Mouse (Mus musculus) T-helper 17 cell (primary cell): ENCODE data around the gene 1700123O20Rik.

Source experiments
- in situ Hi-C, 2 experiments: fragments of 300-600 bp; cut with MboI, MseI; formaldehyde crosslinking; loops; 1 replicate in 1 of 2; 2 replicates in 1 of 2; pipeline ENCODE4 v1.15.1; 2025; ENCODE audit warnings: high pct_unique_total_duplicates in 2 of 2

Gene 1700123O20Rik

DNA sequence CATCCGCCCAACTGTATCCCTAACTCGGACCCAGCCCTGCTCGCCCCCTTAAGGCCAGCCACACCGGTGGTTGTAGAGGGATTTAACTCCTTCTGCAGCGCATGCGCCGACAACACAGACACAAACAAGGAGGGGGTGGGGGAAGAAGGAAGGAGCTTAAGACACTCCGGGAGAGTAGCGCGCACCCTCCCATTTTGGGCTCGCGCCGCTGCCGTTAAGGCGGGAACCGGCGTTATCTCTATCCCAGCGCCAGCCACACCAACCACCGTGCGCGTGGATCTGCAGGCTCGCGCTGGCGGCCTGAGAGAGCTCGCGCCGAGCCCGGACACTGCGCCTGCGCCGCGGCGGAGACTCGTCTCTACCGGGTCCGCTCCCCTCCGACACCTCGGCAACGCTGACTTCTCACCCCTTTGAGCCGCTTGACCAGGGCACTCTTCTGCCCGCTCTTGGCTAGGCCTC is at the start of gene 1700123O20Rik:
1700123O20Rik (plus strand) TSS at position 154 of the 459 bp plus-strand sequence.
- in situ Hi-C loops, result no loop called here

DNA sequence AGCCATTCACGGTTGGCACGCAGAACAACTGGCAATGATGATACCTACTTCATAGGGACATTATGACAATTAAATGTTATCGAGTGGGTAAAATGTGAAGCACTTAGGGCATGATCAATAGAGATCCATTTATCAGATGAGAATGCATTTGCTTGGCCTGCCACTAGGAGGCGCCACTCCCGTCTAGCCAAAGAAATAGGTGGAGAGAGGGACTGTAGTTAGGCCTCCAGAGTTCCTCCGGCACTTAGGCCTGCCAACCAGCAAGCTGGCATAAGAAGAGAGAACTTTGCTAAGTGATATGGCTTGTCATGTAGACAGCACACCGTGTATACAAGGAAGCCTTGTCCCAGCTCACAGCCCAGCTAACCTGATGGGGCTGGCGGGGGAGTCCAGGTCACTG is 49.1 kb upstream of the 1700123O20Rik start:
- in situ Hi-C loops, result loop anchor here in 1 of 2 experiments (5.0 kb wide), 1 partner anchor 65 kb away; no protein-coding TSS in a partner anchor

DNA sequence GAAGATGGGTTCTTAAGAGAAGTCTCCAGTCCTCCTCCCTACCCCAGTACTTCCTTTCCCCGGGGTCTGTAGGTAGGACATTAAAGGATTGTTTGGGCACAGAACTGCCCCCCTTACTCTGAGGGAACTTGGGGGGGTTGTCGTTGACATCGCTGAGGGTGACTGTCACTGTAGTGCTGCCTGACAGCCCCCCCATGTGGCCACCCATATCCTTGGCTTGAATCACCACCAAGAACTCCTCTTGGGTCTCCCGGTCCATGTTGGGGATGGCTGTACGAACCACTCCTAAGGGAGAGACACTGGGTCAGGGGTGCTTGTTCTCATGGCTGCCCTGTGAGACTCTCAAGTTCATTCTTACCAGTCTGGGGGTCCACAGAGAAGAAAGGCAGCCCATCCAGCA is 47.8 kb upstream of the 1700123O20Rik start:
- in situ Hi-C loops, result loop anchor here in 1 of 2 experiments (5.0 kb wide), 1 partner anchor 66 kb away; no protein-coding TSS in a partner anchor

DNA sequence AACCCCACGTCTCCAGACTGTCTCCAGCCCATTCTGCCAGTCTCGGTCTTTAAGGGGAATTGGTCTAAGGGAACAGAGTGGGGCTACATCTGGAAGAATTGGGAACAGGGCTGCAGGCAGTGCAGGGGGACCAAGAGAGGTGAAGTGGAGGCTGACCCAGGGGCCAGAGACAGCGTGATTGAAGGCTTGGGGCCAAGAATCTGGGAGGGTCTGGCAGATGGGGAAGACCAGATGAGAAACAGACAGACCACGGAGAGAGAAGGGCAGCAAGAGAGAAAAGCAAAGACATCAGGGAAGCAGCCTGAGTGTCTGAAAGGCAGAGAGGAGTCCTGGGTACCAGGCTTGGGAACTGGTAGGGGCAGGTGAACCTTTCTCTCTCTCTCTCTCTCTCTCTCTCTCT is 45.9 kb upstream of the 1700123O20Rik start:
- in situ Hi-C loops, result loop anchor here in 1 of 2 experiments (5.0 kb wide), 1 partner anchor 68 kb away; no protein-coding TSS in a partner anchor

DNA sequence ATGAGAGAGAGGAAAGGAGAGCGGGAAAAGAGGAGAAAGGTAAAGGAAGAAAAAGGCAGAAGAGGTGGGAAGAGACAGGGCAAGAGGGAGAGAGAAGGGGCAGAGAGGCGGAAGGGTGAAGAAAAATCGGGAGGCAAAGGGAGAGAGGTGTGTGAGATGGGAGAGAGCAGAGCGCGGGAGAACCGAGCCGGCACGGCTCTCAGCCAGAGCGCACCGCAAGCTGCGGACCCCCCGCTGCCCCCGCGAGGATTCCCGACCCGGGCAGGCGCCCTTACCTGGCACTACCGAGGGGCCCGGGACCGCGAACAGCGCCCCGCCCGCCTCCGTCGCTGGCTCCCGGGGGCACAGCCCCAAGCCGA is 45.1 kb upstream of the 1700123O20Rik start, which contains the start of gene Gm17606:
Gm17606 (plus strand) TSS at position 7 of the 359 bp plus-strand sequence.
- in situ Hi-C loops, result loop anchor here in 1 of 2 experiments (5.0 kb wide), 1 partner anchor 69 kb away; no protein-coding TSS in a partner anchor

DNA sequence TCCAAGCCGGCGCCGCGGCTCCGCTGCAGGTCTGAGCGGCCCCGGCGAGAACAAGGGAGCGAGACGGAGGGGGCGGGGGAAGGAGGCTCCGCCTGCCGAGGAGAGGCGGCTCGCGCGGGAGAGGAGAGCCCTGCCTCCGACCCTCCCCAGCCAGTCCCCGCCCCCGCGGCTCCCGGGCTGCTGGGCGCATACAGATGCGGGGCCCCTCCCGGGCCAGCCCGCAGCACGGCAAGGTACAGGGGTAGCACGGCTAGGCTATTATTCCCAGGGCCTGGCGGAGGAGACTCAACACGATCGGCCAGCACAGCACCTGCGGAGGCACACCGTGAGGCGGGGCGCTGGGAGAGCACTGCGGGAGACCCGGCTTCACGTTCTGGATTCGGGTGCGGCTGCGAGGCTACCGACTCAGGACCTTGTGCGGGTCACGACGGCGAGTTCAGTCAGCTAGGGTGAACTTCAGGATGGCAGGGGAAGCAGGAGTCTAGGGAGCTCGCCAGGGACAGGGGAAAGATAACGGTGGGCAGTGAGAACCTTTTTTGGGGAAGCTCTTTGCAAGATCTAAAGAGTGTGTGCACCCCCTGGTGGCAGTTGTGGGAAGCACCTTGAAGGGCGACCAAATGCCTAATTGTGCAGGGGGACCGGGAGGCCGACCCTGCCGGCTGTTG is 44.6 kb upstream of the 1700123O20Rik start, which contains the start of gene Cdh24:
Cdh24 (minus strand) TSS at position 60 of the 665 bp plus-strand sequence.
- in situ Hi-C loops, result loop anchor here in 1 of 2 experiments (5.0 kb wide), 1 partner anchor 69 kb away; no protein-coding TSS in a partner anchor

DNA sequence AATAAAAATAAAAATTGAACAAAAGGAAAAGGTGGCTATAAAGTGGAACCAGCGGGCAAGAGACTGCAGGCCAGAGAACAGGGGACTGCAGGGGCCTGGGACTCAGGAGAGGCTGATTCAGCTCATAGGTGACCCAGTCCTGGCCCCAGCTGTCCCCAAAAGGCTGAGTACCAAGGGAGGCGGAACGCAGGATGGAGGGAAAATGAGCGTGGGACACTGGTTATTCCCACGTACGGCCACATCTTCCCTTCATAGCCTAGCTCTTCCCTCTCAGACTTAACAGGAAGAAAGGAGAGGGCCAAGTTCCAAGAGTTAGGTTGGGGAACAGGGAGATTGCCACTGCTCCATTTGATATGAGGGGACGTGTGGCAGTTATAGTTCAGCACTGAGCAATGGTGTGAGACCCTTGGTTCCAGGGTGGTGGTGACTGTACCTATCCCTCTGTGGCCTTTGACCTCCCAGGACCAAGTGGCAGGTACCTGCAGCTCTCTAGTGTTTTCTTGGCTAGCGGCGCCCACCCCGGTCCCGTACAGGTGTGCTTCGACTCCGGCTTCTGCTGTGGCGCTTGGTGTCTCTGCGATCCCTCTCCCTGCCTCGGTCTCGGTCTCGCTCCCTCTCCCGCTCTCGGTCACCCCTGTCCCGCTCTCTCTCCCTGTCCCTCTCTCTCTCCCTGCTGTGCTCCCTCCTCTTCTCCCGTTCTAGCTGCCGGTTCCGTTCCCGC is 43.6 kb upstream of the 1700123O20Rik start:
- in situ Hi-C loops, result loop anchor here in 1 of 2 experiments (5.0 kb wide), 1 partner anchor 70 kb away; no protein-coding TSS in a partner anchor

DNA sequence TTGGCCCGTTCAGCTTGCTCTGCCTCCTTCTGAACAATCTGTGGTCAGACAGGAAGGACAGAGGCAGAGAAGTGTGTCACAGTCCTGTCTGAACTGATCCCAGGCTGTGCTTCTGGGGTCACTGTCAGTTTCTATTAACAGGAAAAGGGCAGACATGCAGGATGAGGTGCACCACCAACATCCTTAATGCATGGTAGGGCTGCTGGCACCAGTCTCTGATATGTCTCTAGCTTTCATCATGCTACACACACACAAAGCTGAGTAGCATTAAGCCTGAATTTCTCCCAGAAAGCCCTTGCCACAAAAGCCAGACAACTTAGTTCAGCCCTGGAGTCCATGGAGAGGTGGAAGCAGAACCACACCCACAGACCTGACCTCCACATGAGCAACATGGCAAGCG is 43.0 kb upstream of the 1700123O20Rik start:
- in situ Hi-C loops, result loop anchor here in 1 of 2 experiments (5.0 kb wide), 1 partner anchor 71 kb away; no protein-coding TSS in a partner anchor

DNA sequence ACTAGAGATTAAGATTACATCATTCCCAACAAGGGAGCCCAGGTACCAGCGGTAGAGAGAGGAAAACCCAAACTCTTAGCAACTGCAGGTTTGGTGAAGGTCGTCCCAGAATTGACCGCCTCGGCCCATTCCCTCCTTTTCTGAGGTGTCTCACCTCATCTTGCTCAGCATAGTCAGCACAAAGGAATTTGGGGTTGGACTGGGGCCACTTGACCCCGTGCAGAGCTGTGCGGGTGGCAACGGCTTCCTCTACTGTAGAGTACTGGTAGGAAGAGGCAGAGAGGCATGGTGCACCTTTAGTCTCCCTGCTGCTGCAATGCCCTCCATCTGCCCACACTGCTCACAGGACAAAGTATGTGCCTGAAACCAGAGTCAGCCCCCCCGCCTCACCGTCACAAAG is 41.7 kb upstream of the 1700123O20Rik start:
- in situ Hi-C loops, result loop anchor here in 1 of 2 experiments (5.0 kb wide), 1 partner anchor 72 kb away; no protein-coding TSS in a partner anchor

DNA sequence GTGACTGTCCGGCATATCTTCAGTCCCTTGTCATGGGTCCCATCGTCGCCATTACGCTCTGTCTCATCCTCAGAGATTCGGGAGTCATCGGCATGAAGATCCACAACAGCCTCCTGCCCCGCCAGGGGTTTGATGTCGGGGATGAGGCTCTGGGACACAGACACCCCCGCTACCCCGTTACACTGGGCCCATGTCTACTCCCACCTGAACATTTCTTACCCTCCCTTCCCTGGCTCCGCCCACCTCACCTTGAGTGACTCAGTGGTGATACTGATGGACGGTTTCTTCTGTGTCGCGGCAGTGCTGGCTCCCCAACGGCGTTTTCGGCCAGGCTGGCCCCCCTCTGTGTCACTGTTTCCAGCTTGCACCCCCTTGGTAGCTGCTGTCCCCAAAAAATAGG is 39.6 kb upstream of the 1700123O20Rik start:
- in situ Hi-C loops, result loop anchor here in 1 of 2 experiments (5.0 kb wide), 1 partner anchor 36 kb away; no protein-coding TSS in a partner anchor

DNA sequence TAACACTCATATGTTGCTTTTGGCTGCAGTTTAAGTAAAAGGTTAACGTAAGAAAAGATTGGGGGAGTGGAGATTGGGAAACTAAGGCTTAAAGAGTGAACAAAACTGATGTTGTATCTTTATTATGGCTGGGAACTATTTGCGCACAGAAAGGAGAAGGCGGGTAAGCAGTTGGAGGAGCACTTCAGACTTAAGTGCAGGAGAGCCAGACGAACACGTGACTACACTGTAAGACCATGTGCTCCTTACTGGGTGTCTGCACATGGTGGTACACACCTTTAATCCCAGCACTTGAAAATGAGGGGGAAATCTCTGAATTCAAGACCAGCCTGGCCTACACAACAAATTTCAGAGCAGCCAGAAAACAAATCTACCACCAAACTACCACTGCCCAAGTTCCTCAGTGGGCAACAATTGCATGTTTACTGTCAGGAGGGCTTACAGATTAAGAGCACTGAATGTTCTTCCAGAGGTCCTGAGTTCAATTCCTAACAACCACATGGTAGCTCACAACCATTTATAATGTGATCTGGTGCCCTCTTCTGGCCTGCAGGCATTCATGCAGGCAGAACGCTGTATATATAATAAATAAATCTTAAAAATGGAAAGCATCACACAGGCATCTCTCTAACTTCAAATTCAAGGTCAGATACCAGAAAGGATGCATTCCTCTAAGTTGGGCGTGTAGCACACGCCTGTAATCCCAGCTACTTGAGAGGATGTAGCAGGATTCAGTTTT is 38.9 kb upstream of the 1700123O20Rik start:
- in situ Hi-C loops, result loop anchor here in 1 of 2 experiments (5.0 kb wide), 1 partner anchor 35 kb away; no protein-coding TSS in a partner anchor

DNA sequence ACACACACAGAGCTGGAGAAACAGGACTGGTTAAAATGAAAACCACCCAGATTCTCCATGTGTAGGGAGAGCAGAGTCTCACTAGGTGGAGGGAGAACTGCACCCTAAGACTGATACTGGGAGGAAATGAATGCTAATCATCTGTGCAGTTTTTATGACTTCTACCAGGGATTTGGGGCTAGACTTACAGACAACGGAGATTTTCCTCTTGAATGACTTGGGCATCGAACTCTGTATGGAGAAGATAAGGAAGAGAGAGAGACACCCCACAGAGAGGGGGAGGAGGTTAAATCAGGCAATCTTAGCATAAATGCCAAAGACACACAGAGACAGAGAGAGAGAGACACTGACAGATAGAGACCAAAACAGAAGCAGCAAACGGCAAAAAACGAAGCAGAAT is 38.1 kb upstream of the 1700123O20Rik start:
- in situ Hi-C loops, result loop anchor here in 1 of 2 experiments (5.0 kb wide), 1 partner anchor 34 kb away; no protein-coding TSS in a partner anchor

DNA sequence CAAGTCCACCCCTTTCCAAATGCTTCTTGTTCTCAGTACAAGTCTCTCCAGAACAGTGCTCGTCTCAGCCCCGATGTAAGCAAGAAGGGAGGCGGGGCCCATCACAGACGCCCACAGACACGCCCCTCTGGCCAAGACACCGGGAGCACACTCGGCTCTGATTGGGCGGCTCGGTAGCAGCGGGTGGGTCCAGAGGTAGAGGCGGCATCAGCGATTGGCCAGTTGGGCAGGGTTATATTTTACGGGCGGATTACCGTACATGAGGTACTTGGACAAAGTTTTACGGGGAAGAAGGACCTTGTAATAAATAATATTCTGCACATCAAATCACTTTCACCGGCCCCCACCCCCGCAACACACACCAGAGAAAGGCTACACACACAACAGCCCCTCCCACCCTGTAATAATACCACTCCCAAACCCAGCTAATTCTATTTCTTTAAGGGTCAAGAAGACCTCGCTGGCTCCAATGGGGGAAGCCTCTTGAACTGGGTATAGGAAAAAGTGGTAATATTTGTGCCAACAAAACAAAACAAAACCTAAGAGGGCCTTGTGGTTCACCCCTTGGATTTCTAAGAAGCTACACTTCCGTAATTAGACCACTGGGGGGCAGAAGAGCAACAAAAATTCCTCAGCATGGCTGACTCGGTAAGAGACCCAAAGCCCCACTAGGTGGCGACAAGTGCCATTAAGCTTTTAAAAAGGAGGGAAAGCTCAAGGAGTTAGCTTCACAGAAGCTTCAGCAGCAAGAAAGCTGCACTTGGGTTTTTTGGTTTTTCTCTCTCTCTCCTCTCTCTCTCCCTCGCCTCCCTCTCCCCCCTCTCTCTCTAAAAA is 35.2 kb upstream of the 1700123O20Rik start:
- in situ Hi-C loops, result no loop called here

DNA sequence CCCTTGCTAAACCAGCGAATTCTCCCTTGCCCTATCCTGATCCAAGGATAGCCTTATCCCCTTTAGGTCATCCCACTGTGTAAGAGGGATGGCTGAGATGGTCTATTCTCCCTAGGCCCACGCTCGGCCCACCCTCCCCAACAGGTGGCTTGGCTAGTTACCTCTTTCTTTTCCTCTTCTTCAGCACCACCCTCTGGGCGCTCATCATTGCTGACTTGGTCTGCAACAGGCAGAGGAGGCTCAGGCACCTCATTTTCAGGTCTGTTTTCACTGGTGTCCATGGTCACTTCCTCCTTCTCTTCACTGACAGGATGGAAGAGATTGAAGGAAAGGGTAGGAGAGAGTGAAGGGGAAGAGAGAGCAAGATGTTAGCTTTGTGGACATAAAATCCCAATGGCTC is 34.5 kb upstream of the 1700123O20Rik start:
- in situ Hi-C loops, result no loop called here

DNA sequence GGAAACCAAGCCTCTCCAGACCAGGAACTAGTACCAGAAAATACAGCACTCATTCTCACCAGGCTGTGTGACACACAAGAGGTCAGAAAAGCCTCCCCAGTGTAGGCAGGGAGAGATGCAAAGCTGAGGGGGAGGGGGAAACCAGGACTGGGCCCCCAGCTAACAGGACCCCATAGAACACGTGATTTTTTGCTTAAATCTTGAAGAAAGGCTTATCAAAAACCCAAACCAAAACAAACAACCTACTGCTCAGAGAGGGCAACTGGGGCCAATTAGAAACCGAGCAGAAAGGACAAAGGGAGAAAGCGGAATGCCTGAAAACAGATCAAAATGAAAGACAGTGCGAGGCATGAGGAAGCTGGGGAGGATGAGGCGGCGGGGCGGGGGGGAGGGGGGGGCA is 33.2 kb upstream of the 1700123O20Rik start:
- in situ Hi-C loops, result no loop called here

DNA sequence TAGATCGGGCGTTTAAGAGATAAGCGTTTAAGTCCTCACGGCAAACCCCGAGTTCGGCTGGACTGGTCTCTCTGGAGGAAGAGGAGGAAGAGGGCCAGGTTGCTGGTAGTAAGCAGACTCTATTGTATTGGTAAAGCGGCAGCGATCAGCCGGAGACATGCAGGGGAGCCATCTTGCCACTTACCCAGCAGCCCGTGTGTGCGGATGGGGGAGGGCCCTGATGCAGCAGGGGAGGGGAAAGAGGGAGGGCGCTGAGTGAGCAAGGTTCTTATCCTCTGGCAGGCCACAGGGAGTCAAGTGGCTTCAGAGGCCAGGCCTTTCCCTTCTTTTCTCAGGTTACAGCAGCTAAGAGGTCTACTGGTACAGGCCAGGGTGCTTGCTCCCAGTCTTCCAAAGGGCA is 32.5 kb upstream of the 1700123O20Rik start:
- in situ Hi-C loops, result no loop called here

DNA sequence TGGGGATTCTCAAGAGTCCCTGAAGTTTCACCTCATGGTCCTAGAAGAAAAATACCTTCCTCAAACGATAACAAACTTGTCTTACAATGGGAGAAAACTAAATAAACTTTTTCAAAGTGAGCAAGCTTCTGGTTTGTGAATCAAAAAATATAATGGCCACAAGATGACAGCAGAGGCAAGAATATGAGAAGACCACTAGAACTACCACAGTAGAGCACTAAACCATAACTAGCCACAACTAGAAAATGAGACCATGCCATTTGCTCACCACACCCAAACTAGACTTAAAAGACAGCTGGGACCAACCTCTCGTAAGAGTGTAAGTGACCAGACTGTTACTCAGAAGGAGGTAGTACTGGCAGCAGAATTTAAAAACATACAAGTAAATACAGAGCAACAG is 26.0 kb upstream of the 1700123O20Rik start:
- in situ Hi-C loops, result no loop called here

DNA sequence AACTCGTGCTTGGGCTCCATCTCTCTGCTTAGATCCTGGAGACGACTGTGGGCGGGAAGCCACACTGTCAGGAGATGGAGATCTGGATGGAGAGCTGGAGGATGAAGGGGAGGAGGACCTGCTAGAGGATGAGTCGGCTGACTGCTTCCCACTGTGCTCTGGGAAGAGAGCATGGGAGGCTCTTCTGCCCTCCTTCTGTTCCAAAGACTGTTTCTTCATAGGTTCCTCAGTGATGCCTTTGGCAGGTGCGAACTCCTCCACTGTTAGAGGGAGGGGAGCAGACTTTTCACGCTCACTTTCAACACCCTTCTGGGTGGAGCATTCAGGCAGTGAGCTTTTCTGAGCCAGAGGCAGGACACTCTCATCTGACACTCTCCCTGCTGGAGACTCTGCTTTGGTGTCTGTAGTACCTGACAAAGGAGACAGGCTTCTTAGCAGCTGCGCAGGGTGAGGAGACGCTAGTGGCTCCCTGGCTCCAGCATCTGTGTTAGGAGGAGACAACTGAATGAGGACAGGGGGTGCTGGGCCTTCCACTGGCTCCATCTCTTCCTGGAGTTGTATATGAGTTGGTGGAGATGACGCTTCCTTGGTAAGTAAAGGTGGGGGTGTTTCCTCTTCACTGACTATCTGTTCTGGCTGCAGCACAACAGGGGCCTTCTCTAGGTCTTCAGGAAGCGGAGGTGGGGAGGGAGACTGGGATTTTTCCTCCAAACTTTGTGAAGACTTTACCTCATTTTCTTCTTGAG is 21.4 kb upstream of the 1700123O20Rik start:
- in situ Hi-C loops, result no loop called here

DNA sequence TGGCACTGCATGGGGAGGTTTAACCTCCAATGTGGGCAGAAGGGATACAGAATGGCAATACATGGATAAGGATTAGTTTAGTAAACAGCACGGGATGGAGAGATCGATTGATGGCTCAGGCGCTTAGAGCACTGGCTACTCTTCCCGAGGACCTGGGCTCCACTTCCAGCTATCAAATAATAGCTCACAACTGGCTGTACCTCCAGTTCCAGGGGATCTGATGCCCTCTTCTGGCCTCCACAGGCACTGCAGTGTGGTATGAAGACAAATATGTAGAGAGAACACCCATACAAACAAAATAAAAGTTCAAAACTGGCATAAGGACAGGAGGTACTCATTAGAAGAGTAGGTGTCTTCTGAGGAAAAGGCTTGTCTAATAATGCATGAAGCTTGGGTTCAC is 16.6 kb upstream of the 1700123O20Rik start:
- in situ Hi-C loops, result no loop called here

DNA sequence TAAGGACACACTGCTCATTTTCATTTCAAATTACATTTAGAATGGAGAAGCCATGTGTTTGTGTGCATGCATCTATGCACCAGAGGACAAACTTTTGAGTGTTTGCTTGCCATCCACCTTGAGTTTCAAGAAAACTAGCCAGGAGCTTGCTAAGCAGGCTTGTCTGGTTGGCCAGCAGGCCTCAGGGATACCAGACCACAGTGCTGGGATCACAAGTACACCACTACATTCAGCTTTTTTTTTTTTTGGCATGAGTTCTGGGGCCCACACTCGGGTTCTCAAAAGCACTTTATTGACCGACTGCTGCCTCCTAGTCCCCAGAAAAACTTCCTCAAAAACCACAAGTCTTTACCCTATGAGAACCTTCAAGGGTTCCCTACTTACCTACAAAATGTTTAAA is 11.7 kb upstream of the 1700123O20Rik start:
- in situ Hi-C loops, result no loop called here
